Mouse (Mus musculus) c-Kit-negative CD71-positive TER-119-positive erythroid progenitor cells, embryonic 14.5 days (primary cell): ENCODE results near the gene Gm44805.

Experiments
- DNase-seq: peaks from one replicate; pipeline ENCODE4 v3.0.0-alpha.2; 2013; ENCODE audit warnings: low read depth, low spot score

Gene Gm44805

GRCm38 (mm10) chr7:19681202-19681694 is at the start of gene Gm44805, which contains the start of gene Apoc4:
Gm44805 (minus strand) TSS chr7:19681423.
Apoc4 (minus strand) TSS chr7:19681479.
- no peak for DNase-seq

DNA sequence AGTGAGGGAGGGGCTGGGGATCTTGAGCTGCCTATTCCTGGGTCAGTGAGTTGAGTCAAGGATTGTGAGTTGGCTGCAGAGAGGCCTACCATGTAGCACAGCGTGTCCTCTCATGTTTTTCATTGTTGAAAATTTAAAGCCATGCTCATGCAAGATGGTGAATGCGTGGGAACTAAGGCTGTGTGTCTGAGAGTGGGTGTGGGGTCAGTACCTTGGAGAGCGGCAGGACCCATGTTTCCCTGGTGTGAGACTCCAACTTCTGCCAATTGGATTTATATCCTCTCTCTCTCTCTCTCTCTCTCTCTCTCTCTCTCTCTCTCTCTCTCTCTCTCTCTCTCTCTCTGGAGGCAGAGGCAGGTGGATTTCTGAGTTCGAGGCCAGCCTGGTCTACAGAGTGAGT is 45.3 kb upstream of the Gm44805 start:
- DNase-seq = no peak

DNA sequence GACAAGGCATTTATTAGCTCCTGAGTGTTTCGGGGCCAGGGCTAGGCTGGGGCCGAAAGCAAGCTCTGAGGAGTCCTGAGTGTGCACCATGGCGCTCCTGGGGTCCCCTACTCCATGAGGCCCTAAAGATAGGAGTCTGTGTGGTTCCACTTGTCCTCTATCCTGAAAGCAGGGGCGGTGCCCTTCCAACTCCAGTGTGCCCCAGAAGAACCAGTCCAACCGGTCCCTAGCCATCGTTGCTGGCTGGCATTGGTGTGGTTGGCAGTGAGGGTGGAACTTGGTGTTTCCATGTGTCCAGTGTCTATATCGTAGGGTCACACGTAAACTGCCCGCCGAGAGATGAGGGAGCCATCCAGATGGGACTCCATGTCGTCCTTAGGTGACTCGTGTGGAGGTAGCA is 42.9 kb upstream of the Gm44805 start:
- no peak for DNase-seq

DNA sequence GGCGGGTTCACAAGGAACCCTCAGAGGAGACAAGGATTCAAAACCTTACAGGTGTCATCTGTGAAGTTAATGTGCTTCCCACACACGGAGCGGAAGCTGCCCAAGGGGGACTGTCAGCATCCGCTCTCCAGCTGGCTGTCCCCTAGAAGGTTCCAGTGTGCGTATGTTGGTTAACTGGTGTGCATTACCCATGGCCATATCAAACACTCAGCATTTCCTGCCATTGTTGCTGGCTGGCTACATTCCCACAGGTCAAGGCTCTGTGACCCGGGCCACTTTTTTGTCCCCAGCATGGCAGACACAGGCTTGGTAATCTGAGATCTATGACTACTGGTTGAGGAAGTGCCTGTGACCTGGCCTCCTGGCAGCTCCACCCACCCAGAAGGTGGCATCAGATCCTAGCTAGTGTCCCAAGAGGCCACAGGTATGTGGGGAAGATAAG is 41.6 kb upstream of the Gm44805 start:
- no peak for DNase-seq

DNA sequence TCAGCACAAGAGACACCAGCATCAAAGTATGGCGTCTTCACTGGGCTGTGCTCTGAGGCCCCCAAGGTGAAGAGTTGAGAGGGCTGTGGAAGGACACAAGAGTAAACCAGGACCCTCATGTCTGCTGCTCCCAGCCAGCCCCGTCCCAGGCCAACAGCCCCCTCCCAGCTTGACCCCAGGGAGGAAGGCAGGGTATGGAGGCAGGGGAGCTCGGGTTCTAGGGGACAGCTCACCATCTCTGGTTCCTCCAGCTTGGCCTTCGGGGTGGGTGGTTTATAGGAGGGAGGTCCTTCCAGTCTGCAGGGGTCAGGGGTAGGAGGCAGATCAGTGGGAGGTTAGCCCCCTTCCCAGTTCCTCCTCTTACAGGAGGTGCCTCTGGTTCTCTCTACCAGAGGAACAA is 38.0 kb upstream of the Gm44805 start:
- no peak for DNase-seq

DNA sequence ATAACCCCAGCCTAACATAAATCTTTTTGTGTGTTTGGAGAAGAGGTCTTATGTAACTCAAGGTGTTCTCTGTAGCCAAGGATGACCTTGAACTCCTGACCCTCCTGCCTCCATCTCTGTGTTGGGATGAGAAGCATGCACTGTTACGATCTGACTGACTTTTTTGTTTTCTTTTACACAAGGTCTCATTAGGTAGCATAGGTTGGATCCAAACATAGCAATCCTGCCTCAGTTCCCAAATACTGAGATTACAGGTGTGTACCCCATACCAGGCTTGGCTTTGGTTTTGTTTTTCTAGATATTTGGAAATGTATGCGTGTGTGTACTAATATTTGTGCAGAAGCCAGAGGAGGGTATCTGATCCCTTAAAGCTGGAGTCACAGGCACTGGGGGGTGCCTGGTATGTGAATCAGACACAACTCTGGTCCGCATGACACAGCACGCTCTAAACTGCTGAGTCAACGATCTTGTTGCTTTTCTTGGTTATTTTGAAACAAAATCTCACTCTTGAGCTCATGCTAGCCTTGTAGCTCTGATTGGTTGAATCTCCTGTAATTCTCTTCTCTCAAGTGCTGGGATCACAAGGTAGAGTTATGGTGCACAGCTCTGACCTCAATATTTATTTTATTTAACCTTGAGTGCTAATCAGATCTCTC is 37.2 kb upstream of the Gm44805 start:
- DNase-seq = no peak

GRCm38 (mm10) chr7:19717346-19717745 is 36.1 kb upstream of the Gm44805 start:
- DNase-seq = no peak

GRCm38 (mm10) chr7:19716822-19717221 is 35.6 kb upstream of the Gm44805 start:
- no peak for DNase-seq

DNA sequence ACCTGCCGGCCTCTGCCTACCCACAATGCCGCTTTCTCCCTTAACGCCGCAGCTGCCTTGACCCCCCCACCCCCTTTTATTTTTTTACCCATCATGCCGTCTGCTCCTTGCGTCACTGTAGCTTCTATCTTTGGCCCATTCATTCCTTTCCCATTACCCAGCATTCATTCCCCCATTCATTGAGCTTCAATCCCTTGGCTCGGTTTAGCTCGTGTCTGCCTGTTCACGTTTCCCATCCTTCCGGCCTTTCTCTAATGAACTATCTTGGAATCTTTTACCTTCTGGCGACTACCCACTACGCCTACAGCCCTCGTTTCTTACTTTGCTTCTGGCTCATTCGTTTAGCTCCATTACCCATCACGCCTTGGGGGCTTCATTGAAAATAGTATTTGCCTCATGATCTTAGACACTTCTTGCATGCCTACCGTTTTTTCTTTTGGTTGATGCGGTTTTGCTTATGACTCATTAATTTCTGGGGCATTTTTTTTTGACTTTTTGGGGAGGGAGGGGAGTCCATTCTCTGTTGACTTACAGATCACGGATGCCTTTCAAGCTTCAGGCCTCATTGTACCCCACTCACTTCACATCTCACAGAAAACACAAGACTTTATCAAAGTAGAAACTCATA is 34.9 kb upstream of the Gm44805 start:
- DNase-seq = no peak

- peak; percentile 100 for DNase-seq
These were observed 34.2 kb upstream of the Gm44805 start, which contains the start of gene Tomm40 for GRCm38 (mm10) chr7:19715239-19716054. Tomm40 (minus strand) TSS chr7:19715438.

GRCm38 (mm10) chr7:19714836-19715235 is 33.6 kb upstream of the Gm44805 start:
- DNase-seq = no peak

GRCm38 (mm10) chr7:19713598-19713997 is 32.4 kb upstream of the Gm44805 start:
- DNase-seq = no peak

DNA sequence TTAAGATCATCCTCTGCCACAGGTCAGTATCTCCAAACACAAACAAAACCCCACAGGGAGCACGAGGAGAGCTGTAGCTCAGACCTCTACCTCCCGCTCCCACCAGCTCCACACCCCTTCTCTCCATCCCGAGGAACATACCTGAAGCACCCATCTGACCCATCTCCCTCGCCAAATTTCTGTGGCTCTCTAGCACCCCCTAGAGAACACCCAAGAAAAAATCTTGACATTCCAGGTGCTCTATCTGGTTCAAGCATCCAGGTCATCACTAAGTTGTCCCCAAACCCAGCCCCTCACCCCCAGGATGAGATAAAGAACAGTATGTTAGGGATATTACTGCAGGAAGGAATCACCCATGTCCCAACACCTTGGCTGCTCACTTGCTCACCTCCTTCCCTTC is 32.0 kb upstream of the Gm44805 start:
- DNase-seq = no peak

DNA sequence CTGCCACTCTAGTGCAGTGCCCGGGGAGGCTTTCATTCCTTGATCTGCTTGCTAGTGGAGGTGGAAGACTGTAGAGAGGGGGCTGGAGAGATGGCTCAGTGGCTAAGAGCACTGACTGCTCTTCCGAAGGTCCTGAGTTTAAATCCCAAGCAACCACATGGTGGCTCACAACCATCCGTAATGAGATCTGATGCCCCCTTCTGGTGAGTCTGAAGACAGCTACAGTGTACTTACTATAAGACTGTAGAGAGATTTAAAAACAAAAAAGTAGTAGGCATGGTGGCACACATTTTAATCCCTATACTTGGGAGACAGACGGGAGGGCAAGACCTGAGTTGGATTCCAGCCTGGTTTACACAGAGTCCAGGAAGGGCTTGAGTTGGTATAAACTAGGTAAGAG is 31.2 kb upstream of the Gm44805 start:
- DNase-seq = no peak

DNA sequence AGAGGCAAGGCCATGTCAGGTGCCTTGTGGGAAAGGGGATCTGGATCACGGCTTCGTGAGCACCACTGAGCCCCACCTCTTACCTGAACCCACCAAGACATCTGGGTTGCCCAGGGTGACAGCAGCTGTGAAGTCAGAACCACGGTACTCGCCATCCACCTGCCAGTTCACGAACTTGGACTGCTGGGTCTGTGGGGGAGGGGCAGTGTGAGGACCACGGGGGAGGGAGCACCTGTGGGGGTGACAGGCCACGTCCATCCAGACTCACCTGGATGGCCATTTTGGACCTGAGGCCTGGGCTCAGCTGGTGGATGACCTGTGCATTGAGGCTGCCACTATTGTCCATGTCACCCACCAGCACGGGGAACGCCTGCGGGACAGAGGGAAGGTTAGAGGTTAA is 29.4 kb upstream of the Gm44805 start:
- DNase-seq = no peak

GRCm38 (mm10) chr7:19705271-19705670 is 24.0 kb upstream of the Gm44805 start:
- DNase-seq = no peak

GRCm38 (mm10) chr7:19704475-19704874 is 23.3 kb upstream of the Gm44805 start:
- DNase-seq = no peak

GRCm38 (mm10) chr7:19702859-19703555 is 21.8 kb upstream of the Gm44805 start:
- no peak for DNase-seq

- no peak for DNase-seq
These were observed 20.0 kb upstream of the Gm44805 start for GRCm38 (mm10) chr7:19701069-19701761.

DNA sequence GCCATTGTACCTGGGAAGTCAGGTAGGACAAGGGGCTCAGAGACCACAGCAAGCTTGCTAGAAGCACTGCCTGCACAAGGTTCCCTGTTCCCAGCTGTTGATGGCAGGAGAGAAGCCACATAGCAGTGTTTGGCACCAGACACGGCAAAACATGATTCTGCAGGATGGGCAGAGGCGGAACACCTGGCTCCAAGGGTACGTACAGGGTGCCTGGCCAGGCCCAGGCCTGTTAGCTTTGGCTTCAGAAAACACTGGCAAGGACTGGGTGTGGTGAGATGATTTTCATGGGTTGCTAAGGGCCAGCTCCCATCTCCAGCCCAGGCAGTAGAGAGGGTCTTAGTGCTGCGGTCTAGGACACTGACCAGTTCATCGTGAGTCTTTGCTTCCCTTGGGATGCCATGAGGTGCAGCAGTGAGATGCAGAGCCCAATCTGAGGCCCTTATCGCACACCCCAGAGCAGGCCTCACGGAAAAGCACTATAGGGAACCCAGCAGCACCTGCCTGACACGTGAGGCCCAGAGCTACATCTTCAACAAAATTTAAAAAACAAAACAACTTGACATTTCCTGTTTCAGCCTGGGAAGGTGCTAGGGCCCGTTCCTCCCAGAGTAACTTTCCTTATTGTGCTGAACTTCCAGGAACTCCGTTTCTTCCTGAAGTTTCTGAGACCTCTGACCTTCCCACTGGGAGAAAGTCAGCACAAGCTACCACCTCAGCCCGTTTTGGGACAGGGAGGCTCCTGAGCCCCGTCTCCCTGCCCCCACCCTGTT is 19.3 kb upstream of the Gm44805 start:
- DNase-seq = no peak

GRCm38 (mm10) chr7:19699827-19700148 is 18.6 kb upstream of the Gm44805 start:
- DNase-seq = no peak
